Mouse (Mus musculus): ENCODE measurements at regions not wholly inside any gene's neighbourhood (a gene's known extent, or its start where the extent isn't known, plus 50 kb on each side); places are given as distances from the start of the nearest gene placed in this dataset.

DNA sequence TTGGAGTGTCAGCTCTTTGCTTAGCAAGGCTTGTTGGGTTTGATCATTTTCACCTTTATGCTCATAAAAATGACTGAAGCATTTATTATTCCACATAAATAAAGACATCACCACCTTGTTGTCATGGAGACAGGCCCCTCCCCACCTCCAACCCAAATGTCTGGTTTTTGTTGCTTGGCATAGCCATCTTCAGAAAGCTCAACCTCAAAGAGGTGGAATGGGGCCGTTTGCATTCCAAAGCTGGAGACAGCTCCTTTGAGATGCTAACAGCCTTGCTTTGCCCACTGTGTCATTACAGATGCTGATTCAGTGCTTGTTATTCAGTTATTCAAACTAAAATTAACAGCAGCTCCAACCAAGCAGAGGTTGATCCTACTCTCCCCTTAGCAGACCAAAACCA, 51.9 kb upstream of the Lgalsl start:
- Histone ChIP-seq H3K9ac (replicated peaks) (no peak overlapping the region), H3K27me3 (replicated peaks) (no peaks in the 10 kb centered on the region), H3K4me3 (replicated peaks) (no peak overlapping the region), H3K27ac (replicated peaks) (no peak overlapping the region), H3K4me1 (no peaks in the 10 kb centered on the region), H3K4me2 (no peak overlapping the region), H3K9me3 (replicated peaks) (no peaks in the 10 kb centered on the region), H3K36me3 (no peaks in the 10 kb centered on the region)
- no peak for ATAC-seq (ENCODE audit: low FRiP score)
- WGBS, result 8% methylated on average over 1 of the region's 1 CpGs

DNA sequence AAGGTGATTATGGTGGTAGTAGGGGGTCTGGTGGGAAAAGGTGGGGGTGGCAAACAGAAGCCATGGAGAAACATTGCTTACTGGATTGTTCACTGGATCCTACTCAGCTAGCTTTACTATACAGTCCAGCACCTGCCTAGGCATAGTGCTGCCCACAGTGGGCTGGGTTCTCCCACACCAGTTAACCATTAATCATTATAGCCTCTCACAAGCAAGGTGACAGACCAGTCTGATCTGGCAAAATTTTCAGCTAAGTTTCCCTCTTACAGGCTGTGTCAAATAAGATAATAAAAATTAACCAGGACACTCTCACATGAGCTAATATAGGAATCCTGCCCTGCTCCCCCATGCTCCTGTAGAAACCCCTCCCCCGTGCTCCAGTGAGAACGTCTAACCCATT, 53.1 kb upstream of the Lgalsl start:
- Histone ChIP-seq H3K9me3 (replicated peaks) (no peaks in the 10 kb centered on the region), H3K27ac (replicated peaks) (no peak overlapping the region), H3K27me3 (replicated peaks) (no peaks in the 10 kb centered on the region), H3K9ac (replicated peaks) (no peak overlapping the region), H3K36me3 (no peaks in the 10 kb centered on the region), H3K4me1 (no peaks in the 10 kb centered on the region), H3K4me3 (replicated peaks) (no peak overlapping the region), H3K4me2 (no peak overlapping the region)
- WGBS, result 86% methylated on average over 2 of the region's 2 CpGs
- no peak for ATAC-seq (ENCODE audit: low FRiP score)

DNA sequence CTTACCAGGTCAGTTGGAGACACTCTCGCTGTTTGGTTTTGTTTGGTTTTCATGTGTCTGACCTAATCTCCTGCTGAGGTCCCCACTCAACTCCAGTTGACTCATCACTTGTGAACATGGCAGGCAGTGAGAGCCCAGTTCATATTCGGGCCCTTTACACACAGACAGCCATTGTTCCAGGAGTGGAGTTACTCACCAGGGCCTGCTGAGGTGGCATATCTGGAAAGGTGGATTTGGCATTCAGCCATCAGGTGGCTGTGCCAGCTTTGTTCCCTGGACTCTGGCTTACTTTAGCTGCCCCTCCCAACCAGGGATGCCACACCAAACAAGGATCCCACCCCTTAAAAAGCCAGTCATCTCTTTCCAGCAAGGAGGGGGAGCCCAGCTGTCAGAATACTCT, 56.2 kb upstream of the Lgalsl start:
- Histone ChIP-seq H3K27ac (replicated peaks) (no peak overlapping the region), H3K9ac (replicated peaks) (no peak overlapping the region), H3K9me3 (replicated peaks) (no peaks in the 10 kb centered on the region), H3K36me3 (no peaks in the 10 kb centered on the region), H3K4me3 (replicated peaks) (no peak overlapping the region), H3K4me2 (no peak overlapping the region), H3K4me1 (no peaks in the 10 kb centered on the region), H3K27me3 (replicated peaks) (no peaks in the 10 kb centered on the region)
- ATAC-seq (ENCODE audit: low FRiP score), result no peak
- 90% methylated on average over 2 of the region's 2 CpGs for WGBS

DNA sequence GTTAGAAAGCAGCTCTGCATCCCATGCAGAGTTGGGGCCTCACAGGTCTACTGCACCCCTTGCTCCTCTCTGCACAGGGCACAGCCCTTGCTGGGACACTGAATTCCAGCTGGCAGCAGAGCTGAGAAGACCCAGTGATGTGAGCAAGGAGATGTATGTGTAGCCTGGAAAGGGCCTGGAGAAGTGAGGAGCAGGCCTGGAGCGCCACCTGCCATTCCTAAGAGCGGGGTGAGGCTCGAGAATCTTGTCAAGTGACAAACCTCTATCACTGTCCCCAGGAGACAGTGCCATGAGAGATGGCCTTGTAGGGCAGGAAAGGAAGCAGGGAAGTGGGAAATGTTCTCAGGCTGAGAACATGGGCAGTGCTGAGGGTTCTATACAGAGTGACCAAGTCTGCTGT, 59.6 kb upstream of the Lgalsl start:
- Histone ChIP-seq H3K4me1 (no peaks in the 10 kb centered on the region), H3K4me2 (no peak overlapping the region), H3K36me3 (no peaks in the 10 kb centered on the region), H3K27me3 (replicated peaks) (no peaks in the 10 kb centered on the region), H3K27ac (replicated peaks) (no peak overlapping the region), H3K9ac (replicated peaks) (no peak overlapping the region), H3K9me3 (replicated peaks) (no peaks in the 10 kb centered on the region), H3K4me3 (replicated peaks) (no peak overlapping the region)
- ATAC-seq (ENCODE audit: low FRiP score), result no peak
- 81% methylated on average over 3 of the region's 3 CpGs for WGBS

DNA sequence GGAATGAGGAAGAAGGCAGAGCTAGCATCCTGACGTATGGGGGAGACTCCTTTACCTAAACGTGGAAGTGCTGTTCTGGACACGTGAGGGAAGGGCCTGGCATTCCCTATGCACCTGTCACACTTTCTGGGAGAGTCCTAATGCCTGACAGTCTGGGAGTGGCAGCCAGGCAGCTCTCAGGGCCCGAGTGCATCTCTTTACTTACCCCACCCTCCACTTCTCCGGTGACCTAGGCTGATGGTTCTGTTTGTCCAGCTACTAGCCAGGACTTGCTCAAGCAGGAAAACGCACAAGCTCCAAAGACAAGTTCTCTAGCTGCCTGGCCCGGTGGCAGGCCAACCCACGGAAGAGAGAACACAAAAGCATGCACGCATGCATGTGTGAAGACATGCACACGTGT, 60.9 kb upstream of the Lgalsl start:
- WGBS, result 90% methylated on average over 10 of the region's 10 CpGs
- ATAC-seq (ENCODE audit: low FRiP score), result no peak
- no peaks in the 10 kb centered on the region for H3K27me3 ChIP-seq (replicated peaks)
- H3K9ac ChIP-seq (replicated peaks), result no peak overlapping the region
- no peak overlapping the region for H3K4me3 ChIP-seq (replicated peaks)
- H3K4me2 ChIP-seq, result no peak overlapping the region
- H3K9me3 ChIP-seq (replicated peaks), result no peaks in the 10 kb centered on the region
- 0 out of 2 replicates have a peak, but pooled peaks cover 4% of the 10 kb centered on the region for H3K4me1 ChIP-seq
- H3K27ac ChIP-seq (replicated peaks), result no peak overlapping the region
- no peaks in the 10 kb centered on the region for H3K36me3 ChIP-seq

DNA sequence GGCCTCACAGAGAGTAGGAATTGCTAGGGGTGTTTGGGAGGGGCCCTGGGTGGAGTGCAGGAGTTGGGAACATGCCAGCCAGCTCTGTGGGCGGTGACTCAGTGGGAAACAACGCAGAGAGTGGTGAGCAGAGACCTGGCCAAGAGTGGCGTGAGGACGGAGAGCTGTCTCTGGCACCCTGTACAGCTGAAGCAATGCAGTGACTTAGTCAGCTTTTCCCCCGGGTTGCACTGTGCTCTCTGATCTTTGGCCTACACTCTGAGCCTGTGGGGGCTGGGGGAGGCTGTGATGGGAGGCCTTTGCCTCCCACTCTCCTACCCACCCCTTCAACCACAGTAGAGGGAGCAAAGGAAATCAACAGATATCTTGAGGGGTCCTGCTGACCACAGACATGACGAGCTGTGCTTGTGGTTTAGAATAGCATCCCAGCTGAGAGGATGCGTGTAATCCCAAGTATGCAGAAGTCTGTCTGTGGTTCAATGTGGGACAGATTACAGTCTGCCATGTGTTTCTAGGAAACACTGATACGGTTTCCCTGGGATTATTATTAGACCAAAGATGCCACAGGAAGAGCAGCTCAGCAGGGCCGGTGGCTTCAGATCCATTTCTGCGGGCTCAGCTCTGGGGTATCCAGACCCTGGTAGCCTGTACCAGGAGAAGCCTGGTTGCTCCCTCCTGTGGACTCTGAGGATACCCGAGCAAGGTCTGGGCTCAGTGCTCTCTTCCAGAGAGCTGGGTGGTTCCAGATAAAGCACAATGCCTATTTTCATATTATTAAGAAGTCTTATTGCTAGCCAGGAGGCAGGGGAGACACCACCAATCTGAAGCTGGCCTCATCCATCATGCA, 65.6 kb upstream of the Lgalsl start:
- Histone ChIP-seq H3K27ac (replicated peaks) (no peak overlapping the region), H3K9me3 (replicated peaks) (no peaks in the 10 kb centered on the region), H3K4me3 (replicated peaks) (no peak overlapping the region), H3K4me1 (0 out of 2 replicates have a peak, but pooled peaks cover 5% of the 10 kb centered on the region), H3K36me3 (no peaks in the 10 kb centered on the region), H3K27me3 (replicated peaks) (no peaks in the 10 kb centered on the region), H3K4me2 (no peak overlapping the region), H3K9ac (replicated peaks) (no peak overlapping the region)
- 64% methylated on average over 11 of the region's 11 CpGs for WGBS
- no peak for ATAC-seq (ENCODE audit: low FRiP score)

DNA sequence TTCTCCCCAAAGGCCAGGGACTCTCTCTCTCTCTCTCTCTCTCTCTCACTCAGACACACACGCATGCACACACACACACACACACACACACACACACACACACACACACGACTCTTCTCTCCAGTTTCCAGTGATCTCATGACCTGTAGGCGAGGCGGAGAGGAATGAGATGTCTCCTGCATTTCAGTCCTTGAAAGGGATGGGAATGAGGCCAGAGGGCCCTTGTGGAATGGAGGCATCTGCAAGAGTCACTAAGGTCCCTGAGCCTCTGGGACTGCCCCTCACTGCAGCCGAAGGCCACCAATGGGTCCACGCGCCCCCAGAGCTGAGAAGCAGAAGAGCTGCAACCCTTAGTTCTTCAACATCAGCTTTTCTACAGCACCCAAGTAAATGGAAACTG, 66.6 kb upstream of the Lgalsl start:
- no peak for ATAC-seq (ENCODE audit: low FRiP score)
- Histone ChIP-seq H3K27ac (replicated peaks) (no peak overlapping the region), H3K4me1 (0 out of 2 replicates have a peak, but pooled peaks cover 5% of the 10 kb centered on the region), H3K9ac (replicated peaks) (no peak overlapping the region), H3K9me3 (replicated peaks) (no peaks in the 10 kb centered on the region), H3K36me3 (no peaks in the 10 kb centered on the region), H3K4me2 (no peak overlapping the region), H3K4me3 (replicated peaks) (no peak overlapping the region), H3K27me3 (replicated peaks) (no peaks in the 10 kb centered on the region)
- WGBS, result 92% methylated on average over 7 of the region's 7 CpGs

DNA sequence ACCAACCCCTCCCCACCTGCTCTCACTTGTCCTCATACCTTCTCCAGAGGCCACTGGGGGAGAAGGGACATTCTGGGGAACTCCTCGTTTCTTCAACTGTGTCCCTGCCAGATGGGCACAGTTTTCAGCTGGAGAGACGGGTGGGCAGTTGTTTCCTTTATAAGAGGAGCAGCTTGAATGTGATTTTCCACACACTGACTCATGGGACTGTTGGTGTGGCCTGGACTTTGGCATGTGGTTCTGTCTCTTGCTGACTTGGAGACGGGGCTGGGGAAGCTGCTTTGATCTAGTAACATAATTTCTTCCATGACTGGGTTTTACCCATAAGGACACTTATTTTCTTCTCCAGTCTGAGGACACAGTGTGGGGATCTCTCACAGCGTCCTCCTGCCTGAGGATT, 67.7 kb upstream of the Lgalsl start:
- Histone ChIP-seq H3K4me2 (no peak overlapping the region), H3K9ac (replicated peaks) (no peak overlapping the region), H3K27me3 (replicated peaks) (no peaks in the 10 kb centered on the region), H3K4me1 (0 out of 2 replicates have a peak, but pooled peaks cover 5% of the 10 kb centered on the region), H3K9me3 (replicated peaks) (no peaks in the 10 kb centered on the region), H3K27ac (replicated peaks) (no peak overlapping the region), H3K4me3 (replicated peaks) (no peak overlapping the region), H3K36me3 (no peaks in the 10 kb centered on the region)
- ATAC-seq (ENCODE audit: low FRiP score), result no peak
- WGBS, result 75% methylated on average over 4 of the region's 4 CpGs

DNA sequence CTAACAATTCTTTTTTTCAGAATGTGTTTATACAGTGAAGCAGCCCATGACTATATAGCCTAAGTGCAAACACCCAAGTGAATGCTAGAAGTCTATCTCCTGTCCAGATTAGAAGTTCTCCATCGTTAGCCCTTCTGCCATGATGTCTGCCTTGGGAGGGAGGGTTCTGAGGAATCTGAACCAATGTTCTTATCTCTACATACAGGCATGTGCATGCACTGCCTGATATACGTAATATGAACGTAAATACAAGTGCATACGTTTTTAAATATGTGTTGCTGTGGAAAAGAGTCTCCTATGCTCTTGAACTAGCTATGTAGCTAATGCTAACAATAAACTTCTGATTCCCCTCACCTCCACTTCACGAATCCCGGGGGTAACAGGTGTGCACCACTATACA, 68.9 kb upstream of the Lgalsl start:
- Histone ChIP-seq H3K4me3 (replicated peaks) (no peak overlapping the region), H3K4me1 (0 out of 2 replicates have a peak, but pooled peaks cover 5% of the 10 kb centered on the region), H3K9me3 (replicated peaks) (no peaks in the 10 kb centered on the region), H3K36me3 (no peaks in the 10 kb centered on the region), H3K27ac (replicated peaks) (no peak overlapping the region), H3K4me2 (no peak overlapping the region), H3K9ac (replicated peaks) (no peak overlapping the region), H3K27me3 (replicated peaks) (no peaks in the 10 kb centered on the region)
- no peak for ATAC-seq (ENCODE audit: low FRiP score)
- WGBS, result 92% methylated on average over 6 of the region's 6 CpGs

DNA sequence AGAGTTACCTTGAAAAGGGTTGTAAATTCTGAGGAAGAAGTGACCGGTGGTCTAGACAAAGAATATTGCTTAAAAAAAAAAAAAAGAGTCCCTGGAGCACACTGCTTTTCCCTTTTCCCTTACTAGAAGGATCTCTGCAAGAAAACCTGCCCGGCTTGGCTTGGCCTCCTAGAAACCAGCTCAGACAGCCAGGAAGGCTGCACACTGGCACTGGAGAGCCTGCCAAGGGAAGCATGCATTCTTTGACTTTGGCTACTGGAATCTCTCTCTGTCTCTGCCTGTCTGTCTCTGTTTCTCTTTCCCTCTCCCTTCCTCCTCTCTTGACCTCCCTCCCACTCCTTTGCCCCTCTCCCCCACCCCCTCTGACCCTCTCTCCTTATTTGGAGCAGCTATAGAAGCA, 71.1 kb upstream of the Lgalsl start:
- H3K36me3 ChIP-seq, result no peaks in the 10 kb centered on the region
- H3K4me1 ChIP-seq, result no peaks in the 10 kb centered on the region
- no peaks in the 10 kb centered on the region for H3K9me3 ChIP-seq (replicated peaks)
- 55% methylated on average over 2 of the region's 2 CpGs for WGBS
- no peak overlapping the region for H3K27ac ChIP-seq (replicated peaks)
- no peak overlapping the region for H3K4me2 ChIP-seq
- no peaks in the 10 kb centered on the region for H3K27me3 ChIP-seq (replicated peaks)
- H3K4me3 ChIP-seq (replicated peaks), result no peak overlapping the region
- H3K9ac ChIP-seq (replicated peaks), result no peak overlapping the region
- ATAC-seq (ENCODE audit: low FRiP score), result no peak

DNA sequence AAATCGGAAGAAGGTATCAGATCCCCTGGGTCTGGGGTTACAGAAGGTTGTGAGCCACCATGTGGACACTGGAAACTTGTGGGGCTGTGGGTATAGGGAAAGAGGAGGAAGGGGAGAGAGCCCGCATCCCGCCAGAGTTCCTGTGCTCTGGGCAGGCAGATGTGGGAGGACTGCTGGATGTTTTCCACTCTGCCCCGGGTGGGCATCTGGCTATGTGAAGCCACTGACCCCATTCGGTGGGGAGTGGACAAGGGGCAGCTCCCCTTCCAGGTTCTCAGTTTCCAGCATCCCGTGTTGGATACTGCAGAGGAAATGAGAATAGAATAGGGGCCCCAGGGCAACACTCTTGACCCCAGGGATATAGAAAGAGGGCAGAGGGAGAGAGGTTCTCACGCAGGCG, 72.1 kb upstream of the Lgalsl start:
- ATAC-seq (ENCODE audit: low FRiP score), result no peak
- H3K4me1 ChIP-seq, result no peaks in the 10 kb centered on the region
- H3K27ac ChIP-seq (replicated peaks), result no peak overlapping the region
- no peak overlapping the region for H3K9ac ChIP-seq (replicated peaks)
- no peaks in the 10 kb centered on the region for H3K36me3 ChIP-seq
- H3K4me2 ChIP-seq, result no peak overlapping the region
- H3K9me3 ChIP-seq (replicated peaks), result no peaks in the 10 kb centered on the region
- no peaks in the 10 kb centered on the region for H3K27me3 ChIP-seq (replicated peaks)
- WGBS, result 78% methylated on average over 8 of the region's 8 CpGs
- H3K4me3 ChIP-seq (replicated peaks), result no peak overlapping the region

DNA sequence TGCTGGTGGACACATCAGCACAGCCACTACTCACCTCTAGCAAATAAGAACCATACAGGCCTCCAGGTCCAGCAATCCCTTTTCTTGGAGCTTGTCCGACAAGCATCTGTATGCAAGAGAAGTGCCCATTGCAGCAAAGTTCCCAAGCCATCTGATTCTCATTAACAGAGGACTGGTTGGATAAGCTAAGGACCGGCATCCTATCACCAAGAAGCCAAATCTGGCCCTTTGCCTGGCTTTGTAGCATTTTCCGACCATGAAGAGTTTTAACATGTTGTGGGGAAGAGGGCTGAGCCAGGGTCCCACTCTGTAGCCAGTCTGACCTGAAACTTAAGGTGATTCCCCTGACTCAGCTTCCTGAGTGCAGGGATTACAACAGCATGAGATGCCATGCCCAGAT, 77.1 kb upstream of the Lgalsl start:
- Histone ChIP-seq H3K9me3 (replicated peaks) (no peaks in the 10 kb centered on the region), H3K27me3 (replicated peaks) (no peaks in the 10 kb centered on the region), H3K4me1 (no peaks in the 10 kb centered on the region), H3K4me3 (replicated peaks) (no peak overlapping the region), H3K36me3 (no peaks in the 10 kb centered on the region), H3K27ac (replicated peaks) (no peak overlapping the region), H3K9ac (replicated peaks) (no peak overlapping the region), H3K4me2 (no peak overlapping the region)
- ATAC-seq (ENCODE audit: low FRiP score), result no peak
- WGBS, result 67% methylated on average over 3 of the region's 3 CpGs
